Mouse (Mus musculus) cortical plate, adult 2 months (tissue): ENCODE measurements around the gene Fbxw27.

Experiments used
- CTCF ChIP-seq: fragments of 200-500 bp; IDR thresholded peaks from 2 replicates; pipeline ENCODE4 v1.5.1; 2011; ENCODE audit warnings: mild to moderate bottlenecking, control low read depth, low read length; ENCODE audit not compliant: insufficient read depth; ENCODE audit errors: extremely low read depth
- POLR2A ChIP-seq: fragments of 200-500 bp; IDR thresholded peaks from 2 replicates; pipeline ENCODE4 v1.6.1; 2011; ENCODE audit warnings: mild to moderate bottlenecking, low read length, control low read depth; ENCODE audit not compliant: insufficient read depth; ENCODE audit errors: extremely low read depth

GRCm38 (mm10) chr9:109795221-109795620, 4.8 kb upstream of the Fbxw27 start:
- TF ChIP-seq CTCF (no peak), POLR2A (no peak)
